26 mouse cellular contexts compared by ENCODE assay signal in the genomic region with DNA sequence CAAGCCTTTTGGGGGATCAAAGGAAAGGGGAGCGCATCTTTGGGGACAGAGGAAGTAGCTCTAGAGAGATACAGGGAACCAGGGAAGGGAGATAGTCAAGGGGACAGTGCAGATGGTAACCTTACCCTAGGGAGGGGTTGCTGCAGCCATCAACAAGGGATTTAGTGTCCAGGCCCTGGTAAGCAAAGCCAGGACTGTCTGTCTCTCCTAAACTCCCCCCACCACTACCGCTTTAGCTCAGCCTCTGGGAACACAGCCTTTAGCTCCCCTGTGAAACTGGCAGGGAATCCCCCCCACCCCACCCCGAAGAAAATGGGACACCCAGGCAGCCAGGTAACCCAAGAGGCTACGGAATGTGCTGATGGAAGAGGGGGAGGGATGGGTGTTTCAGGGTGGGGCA. TPM values are rescaled to one million over a fixed set of nuclear protein-coding genes. Genes with fewer than 3 reads are reported as not detected.
DNase-seq lines count a peak whose midpoint lies in the region; ATAC-seq and TF ChIP-seq lines count a peak whose summit lies in the region.
"Had no signal": no experiment of that assay in that cellular context is flagged by ENCODE, and none has a peak within 500 bp of the region (broad histone marks: within the 10 kb centered on the region; RNA-seq: fewer than 3 reads in every experiment).

No protein-coding gene starts in this region.

- no peak overlapping the region for H3K4me2 ChIP-seq in forebrain, embryonic 13.5 days
- H3K4me2 ChIP-seq in kidney, embryonic 14.5 days (replicated peaks; ENCODE audit: low read depth, low read length) = no peak overlapping the region; the same call in 1 of the 2 replicates
- H3K4me2 ChIP-seq: heart, embryonic 13.5 days; hindbrain, embryonic 15.5 days; liver, embryonic 15.5 days; lung, embryonic 14.5 days; midbrain, embryonic 13.5 days had no signal

- no peak for TF ChIP-seq EP300 in heart, adult 2 months (IDR thresholded peaks at IDR 0.05; ENCODE audit: insufficient read depth, low read depth, low read length)

- WGBS in forebrain, embryonic 10.5 days = 63% methylated on average over 4 of the region's 4 CpGs
- WGBS in forebrain, embryonic 13.5 days = 59% methylated on average over 4 of the region's 4 CpGs
- 50% methylated on average over 4 of the region's 4 CpGs for WGBS in kidney, embryonic 14.5 days
- 50% methylated on average over 4 of the region's 4 CpGs for whole genome bisulfite sequencing in limb, embryonic 10.5 days
- WGBS in heart, adult 2 months = 73% methylated on average over 4 of the region's 4 CpGs

- H3K9me3 ChIP-seq in forebrain, embryonic 10.5 days = no peaks in the 10 kb centered on the region
- H3K9me3 ChIP-seq in forebrain, embryonic 13.5 days (replicated peaks) = no peaks in the 10 kb centered on the region
- no peaks in the 10 kb centered on the region for H3K9me3 ChIP-seq in kidney, embryonic 14.5 days (ENCODE audit: control insufficient read depth, low read length)
- no peaks in the 10 kb centered on the region for H3K9me3 ChIP-seq in limb, embryonic 10.5 days (replicated peaks)
- H3K9me3 ChIP-seq: heart, embryonic 13.5 days; hindbrain, embryonic 15.5 days; liver, embryonic 15.5 days; midbrain, embryonic 13.5 days had no signal

- TF ChIP-seq CTCF in heart, adult 2 months (IDR thresholded peaks at IDR 0.05) = no peak

- H3K4me1 ChIP-seq in forebrain, embryonic 10.5 days = peaks cover 19% of the 10 kb centered on the region
- H3K4me1 ChIP-seq in forebrain, embryonic 13.5 days = no peaks in the 10 kb centered on the region
- H3K4me1 ChIP-seq in kidney, embryonic 14.5 days (ENCODE audit: control insufficient read depth, insufficient read depth, low read length) = peaks cover 15% of the 10 kb centered on the region
- H3K4me1 ChIP-seq in limb, embryonic 10.5 days = peaks cover 53% of the 10 kb centered on the region
- peaks cover 4% of the 10 kb centered on the region; the same call in 1 of the 2 replicates for H3K4me1 ChIP-seq in heart, adult 2 months (ENCODE audit: control insufficient read depth, insufficient read depth, low read length)
- H3K4me1 ChIP-seq: hindbrain, embryonic 15.5 days; midbrain, embryonic 13.5 days had no signal

- H3K36me3 ChIP-seq in forebrain, embryonic 10.5 days (replicated peaks) = peaks cover 33% of the 10 kb centered on the region
- H3K36me3 ChIP-seq in forebrain, embryonic 13.5 days (ENCODE audit: poor library complexity, severe bottlenecking) = peaks cover 27% of the 10 kb centered on the region
- peaks cover 24% of the 10 kb centered on the region for H3K36me3 ChIP-seq in kidney, embryonic 14.5 days (ENCODE audit: control insufficient read depth, insufficient read depth, low read length)
- peaks cover 29% of the 10 kb centered on the region for H3K36me3 ChIP-seq in limb, embryonic 10.5 days
- H3K36me3 ChIP-seq in heart, adult 2 months (ENCODE audit: control insufficient read depth, insufficient read depth, low read length) = no peaks in the 10 kb centered on the region

- no peak for TF ChIP-seq POLR2A in heart, adult 2 months (IDR thresholded peaks at IDR 0.05; ENCODE audit: insufficient read depth, low read depth, low read length)

- H3K27ac ChIP-seq in forebrain, embryonic 10.5 days = 0 out of 2 replicates have a peak overlapping the region, but pooled peaks have one; percentile 0
- H3K27ac ChIP-seq in forebrain, embryonic 13.5 days = no peak overlapping the region
- H3K27ac ChIP-seq in kidney, embryonic 14.5 days (ENCODE audit: low read depth, low read length) = no peak overlapping the region
- peak overlapping the region; percentile 27; the same call in 1 of the 2 replicates for H3K27ac ChIP-seq in limb, embryonic 10.5 days
- H3K27ac ChIP-seq in heart, adult 2 months = no peak overlapping the region
- H3K27ac ChIP-seq: hindbrain, embryonic 15.5 days; kidney, postnatal 0 days; left cerebral cortex, adult 2 months; liver, embryonic 15.5 days; midbrain, embryonic 13.5 days had no signal

- no peak for ATAC-seq in forebrain, embryonic 13.5 days
- no peak for ATAC-seq in kidney, embryonic 14.5 days (ENCODE audit: low FRiP score, low TSS enrichment)
- ATAC-seq: activated CD4-positive, CD25-positive, alpha-beta regulatory T cell, adult 4 months; forebrain, postnatal 0 days; midbrain, embryonic 13.5 days had no signal

- H3K4me3 ChIP-seq in forebrain, embryonic 10.5 days = no peak overlapping the region
- no peak overlapping the region for H3K4me3 ChIP-seq in forebrain, embryonic 13.5 days
- H3K4me3 ChIP-seq in kidney, embryonic 14.5 days (ENCODE audit: low read length) = no peak overlapping the region
- H3K4me3 ChIP-seq in limb, embryonic 10.5 days = no peak overlapping the region
- no peak overlapping the region for H3K4me3 ChIP-seq in heart, adult 2 months
- H3K4me3 ChIP-seq: heart, embryonic 13.5 days; hindbrain, embryonic 15.5 days; left cerebral cortex, adult 2 months; liver, embryonic 15.5 days; midbrain, embryonic 13.5 days had no signal

- no peaks in the 10 kb centered on the region for H3K27me3 ChIP-seq in forebrain, embryonic 10.5 days (ENCODE audit: poor library complexity, severe bottlenecking)
- no peaks in the 10 kb centered on the region for H3K27me3 ChIP-seq in forebrain, embryonic 13.5 days
- H3K27me3 ChIP-seq in kidney, embryonic 14.5 days (ENCODE audit: control insufficient read depth, insufficient read depth, low read length) = no peaks in the 10 kb centered on the region
- peaks cover 8% of the 10 kb centered on the region; the same call in 1 of the 2 replicates for H3K27me3 ChIP-seq in limb, embryonic 10.5 days (ENCODE audit: low read depth, poor library complexity, severe bottlenecking)
- no peaks in the 10 kb centered on the region for H3K27me3 ChIP-seq in heart, adult 2 months (ENCODE audit: control insufficient read depth, insufficient read depth, low read length)
- H3K27me3 ChIP-seq: CH12.LX; hindbrain, embryonic 15.5 days; liver, embryonic 15.5 days; midbrain, embryonic 13.5 days had no signal

- H3K79me2 ChIP-seq in heart, adult 2 months (replicated peaks; ENCODE audit: control insufficient read depth, insufficient read depth, low read length) = no peaks in the 10 kb centered on the region

- intact Hi-C loops in heart, adult 2 months (cut with DNase I) = no loop called here

- no peak overlapping the region for H3K9ac ChIP-seq in forebrain, embryonic 13.5 days
- 0 out of 2 replicates have a peak overlapping the region, but pooled peaks have one; percentile 12 for H3K9ac ChIP-seq in kidney, embryonic 14.5 days (ENCODE audit: low read depth, low read length)
- H3K9ac ChIP-seq in heart, adult 2 months (ENCODE audit: low read depth, low read length) = no peak overlapping the region
- H3K9ac ChIP-seq: forebrain, postnatal 0 days; hindbrain, embryonic 15.5 days; liver, embryonic 15.5 days; midbrain, embryonic 13.5 days had no signal

- no peak for DNase-seq in forebrain, embryonic 10.5 days (ENCODE audit: extremely low spot score, low spot score)
- no peak for DNase-seq in kidney, adult 9 months
- no peak for DNase-seq in limb, embryonic 10.5 days (ENCODE audit: low spot score)
- DNase-seq in skeletal muscle tissue, adult 2 months (ENCODE audit: low read depth, low spot score) = peak; percentile 90
- DNase-seq in kidney, postnatal 4 days = no peak
- no peak for DNase-seq in heart, adult 2 months
- DNase-seq: adrenal gland, adult 2 months; cerebellum, adult 2 months; cerebellum, postnatal 14 days; forebrain, postnatal 0 days; kidney, adult 18-20 months; lung, embryonic 14.5 days had no signal

RNA-seq across cellular contexts. Expression of gene Atp2a1, which starts 0.6 kb away (rescaled TPM):
- 0.33 TPM in 2 replicates for polyA plus RNA-seq in forebrain, embryonic 10.5 days (2016; fragmentation: Nextera tagmentation; extraction: Ambion mirVana)
- 0.19 and 0.32 TPM in 2 replicates for polyA plus RNA-seq in forebrain, embryonic 13.5 days (2015; fragmentation: Nextera tagmentation; extraction: Ambion mirVana)
- 1.3 and 1.6 TPM in 2 replicates for polyA plus RNA-seq in kidney, embryonic 14.5 days (2014; fragmentation: Nextera tagmentation; extraction: Ambion mirVana)
- polyA plus RNA-seq in limb, embryonic 10.5 days (2016; fragmentation: Nextera tagmentation; extraction: Ambion mirVana) = 0.59 and 5.3 TPM in 2 replicates
- total RNA-seq in heart, adult 2 months (2021) = 1 to 10 TPM; 1.1 to 1.3 TPM
- 5.7 and 6.6 TPM in 2 replicates for polyA plus RNA-seq in heart, adult 2 months (2012; rRNA removed)
- total RNA-seq: adrenal gland, adult 2 months; granulocyte monocyte progenitor cell, adult 5-6 weeks; megakaryocyte progenitor cell, adult 5-6 weeks had no signal
- polyA plus RNA-seq: adrenal gland, adult 2 months; forebrain, embryonic 11.5 days; lung, embryonic 14.5 days; stomach, embryonic 14.5 days had no signal

RNA-seq across cellular contexts. Expression of gene Sh2b1, which starts 11.7 kb away (rescaled TPM):
- polyA plus RNA-seq in forebrain, embryonic 10.5 days (2016; fragmentation: Nextera tagmentation; extraction: Ambion mirVana) = 49.2 and 50.8 TPM in 2 replicates
- polyA plus RNA-seq in forebrain, embryonic 13.5 days (2015; fragmentation: Nextera tagmentation; extraction: Ambion mirVana) = 55.8 and 61.6 TPM in 2 replicates
- polyA plus RNA-seq in kidney, embryonic 14.5 days (2014; fragmentation: Nextera tagmentation; extraction: Ambion mirVana) = 36.9 and 47.1 TPM in 2 replicates
- polyA plus RNA-seq in limb, embryonic 10.5 days (2016; fragmentation: Nextera tagmentation; extraction: Ambion mirVana) = 55.1 and 62.5 TPM in 2 replicates
- total RNA-seq in heart, adult 2 months (2021) = 10 to 100 TPM; 42.5 to 46.1 TPM
- polyA plus RNA-seq in heart, adult 2 months (2012; rRNA removed) = 58.2 and 59.2 TPM in 2 replicates

RNA-seq across cellular contexts. Expression of gene Tufm, which starts 23.6 kb away (rescaled TPM):
- polyA plus RNA-seq in forebrain, embryonic 10.5 days (2016; fragmentation: Nextera tagmentation; extraction: Ambion mirVana) = 180 and 183 TPM in 2 replicates
- 114 and 123 TPM in 2 replicates for polyA plus RNA-seq in forebrain, embryonic 13.5 days (2015; fragmentation: Nextera tagmentation; extraction: Ambion mirVana)
- polyA plus RNA-seq in kidney, embryonic 14.5 days (2014; fragmentation: Nextera tagmentation; extraction: Ambion mirVana) = 145 and 159 TPM in 2 replicates
- 182 and 207 TPM in 2 replicates for polyA plus RNA-seq in limb, embryonic 10.5 days (2016; fragmentation: Nextera tagmentation; extraction: Ambion mirVana)
- 100 to 1,000 TPM; 271 to 314 TPM for total RNA-seq in heart, adult 2 months (2021)
- 288 and 353 TPM in 2 replicates for polyA plus RNA-seq in heart, adult 2 months (2012; rRNA removed)

RNA-seq across cellular contexts. Expression of gene Rabep2, which starts 35.0 kb away (rescaled TPM):
- 24.8 and 25.5 TPM in 2 replicates for polyA plus RNA-seq in forebrain, embryonic 10.5 days (2016; fragmentation: Nextera tagmentation; extraction: Ambion mirVana)
- polyA plus RNA-seq in forebrain, embryonic 13.5 days (2015; fragmentation: Nextera tagmentation; extraction: Ambion mirVana) = 18.7 and 22.4 TPM in 2 replicates
- polyA plus RNA-seq in kidney, embryonic 14.5 days (2014; fragmentation: Nextera tagmentation; extraction: Ambion mirVana) = 24.8 and 30.5 TPM in 2 replicates
- polyA plus RNA-seq in limb, embryonic 10.5 days (2016; fragmentation: Nextera tagmentation; extraction: Ambion mirVana) = 30.3 and 36.9 TPM in 2 replicates
- 1 to 10 TPM; 5.3 to 6.3 TPM for total RNA-seq in heart, adult 2 months (2021)
- 8.1 and 9.2 TPM in 2 replicates for polyA plus RNA-seq in heart, adult 2 months (2012; rRNA removed)

RNA-seq across cellular contexts. Expression of gene Atxn2l, which starts 39.7 kb away (rescaled TPM):
- polyA plus RNA-seq in forebrain, embryonic 10.5 days (2016; fragmentation: Nextera tagmentation; extraction: Ambion mirVana) = 49.0 and 55.3 TPM in 2 replicates
- polyA plus RNA-seq in forebrain, embryonic 13.5 days (2015; fragmentation: Nextera tagmentation; extraction: Ambion mirVana) = 52.4 and 60.0 TPM in 2 replicates
- 39.9 and 59.7 TPM in 2 replicates for polyA plus RNA-seq in kidney, embryonic 14.5 days (2014; fragmentation: Nextera tagmentation; extraction: Ambion mirVana)
- 60.6 and 62.5 TPM in 2 replicates for polyA plus RNA-seq in limb, embryonic 10.5 days (2016; fragmentation: Nextera tagmentation; extraction: Ambion mirVana)
- 10 to 100 TPM; 34.0 to 37.6 TPM for total RNA-seq in heart, adult 2 months (2021)
- polyA plus RNA-seq in heart, adult 2 months (2012; rRNA removed) = 48.1 and 66.7 TPM in 2 replicates

Comparison
In these comparisons a context has a peak if more than half of its experiments do, and no peak if none do; other contexts are left out.
1. H3K27ac ChIP-seq: peak in forebrain, embryonic 10.5 days (single experiment) and limb, embryonic 10.5 days (single experiment); none in forebrain, embryonic 13.5 days (single experiment), kidney, embryonic 14.5 days (single experiment) and heart, adult 2 months (single experiment).